Mouse (Mus musculus): Measurements from ENCODE around the gene Gm10282.

The Gm10282 gene

GRCm38 (mm10) chr8:72305210-72305905 lies at the start of gene Gm10282:
Gene Gm10282, minus strand, starts transcription at chr8:72305260.
- peak; percentile 40 for DNase-seq (ENCODE audit: low read depth, low spot score)

GRCm38 (mm10) chr8:72354272-72354671 lies 49.2 kb upstream of the Gm10282 start:
- DNase-seq (ENCODE audit: low read depth, low spot score): no peak

- no peak for DNase-seq (ENCODE audit: low read depth, low spot score)
These were observed 48.6 kb upstream of the Gm10282 start for GRCm38 (mm10) chr8:72353700-72354045.

GRCm38 (mm10) chr8:72352951-72353699 lies 48.1 kb upstream of the Gm10282 start:
- no peak for DNase-seq (ENCODE audit: low read depth, low spot score)

GRCm38 (mm10) chr8:72351405-72352005 lies 46.4 kb upstream of the Gm10282 start:
- DNase-seq (ENCODE audit: low read depth, low spot score): no peak

- DNase-seq (ENCODE audit: low read depth, low spot score): no peak
These were observed 45.7 kb upstream of the Gm10282 start for GRCm38 (mm10) chr8:72350727-72351126.

- no peak for DNase-seq (ENCODE audit: low read depth, low spot score)
These were observed 44.8 kb upstream of the Gm10282 start for GRCm38 (mm10) chr8:72349838-72350237.

GRCm38 (mm10) chr8:72348956-72349355 lies 43.9 kb upstream of the Gm10282 start:
- DNase-seq (ENCODE audit: low read depth, low spot score): no peak

GRCm38 (mm10) chr8:72348114-72348513 lies 43.1 kb upstream of the Gm10282 start:
- no peak for DNase-seq (ENCODE audit: low read depth, low spot score)

GRCm38 (mm10) chr8:72347553-72347952 lies 42.5 kb upstream of the Gm10282 start:
- DNase-seq (ENCODE audit: low read depth, low spot score): no peak

GRCm38 (mm10) chr8:72343725-72344124 lies 38.7 kb upstream of the Gm10282 start:
- no peak for DNase-seq (ENCODE audit: low read depth, low spot score)

- no peak for DNase-seq (ENCODE audit: low read depth, low spot score)
These were observed 37.7 kb upstream of the Gm10282 start for GRCm38 (mm10) chr8:72342556-72343300.

GRCm38 (mm10) chr8:72337034-72337433 lies 32.0 kb upstream of the Gm10282 start:
- DNase-seq (ENCODE audit: low read depth, low spot score): no peak

- no peak for DNase-seq (ENCODE audit: low read depth, low spot score)
These were observed 31.2 kb upstream of the Gm10282 start for GRCm38 (mm10) chr8:72336273-72336672.

GRCm38 (mm10) chr8:72334144-72334641 lies 29.1 kb upstream of the Gm10282 start:
- no peak for DNase-seq (ENCODE audit: low read depth, low spot score)

GRCm38 (mm10) chr8:72333429-72334143 lies 28.5 kb upstream of the Gm10282 start:
- DNase-seq (ENCODE audit: low read depth, low spot score): no peak

GRCm38 (mm10) chr8:72331631-72332030 lies 26.6 kb upstream of the Gm10282 start:
- no peak for DNase-seq (ENCODE audit: low read depth, low spot score)

- peak; percentile 47 for DNase-seq (ENCODE audit: low read depth, low spot score)
These were observed 25.9 kb upstream of the Gm10282 start for GRCm38 (mm10) chr8:72330806-72331516.

GRCm38 (mm10) chr8:72329116-72329515 lies 24.1 kb upstream of the Gm10282 start:
- no peak for DNase-seq (ENCODE audit: low read depth, low spot score)

- DNase-seq (ENCODE audit: low read depth, low spot score): no peak
These were observed 19.6 kb upstream of the Gm10282 start for GRCm38 (mm10) chr8:72324708-72325107.
